Mouse (Mus musculus) neural tube, embryonic 15.5 days (tissue): ENCODE measurements around the gene 3100002H09Rik. TPM values are rescaled to one million over a fixed set of nuclear protein-coding genes. Genes with fewer than 3 reads are reported as not detected.

Experiments
- ATAC-seq: fragments of 200-750 bp; cut with Nextera tagmentation; 2 replicates; pipeline ENCODE4 v1.8.0; 2017; ENCODE audit warnings: mild to moderate bottlenecking, moderate TSS enrichment, moderate library complexity; ENCODE audit not compliant: low FRiP score
- H3K27ac ChIP-seq: fragments of 300-500 bp; sonication (generic); replicated peaks from 2 replicates; pipeline ENCODE4 v1.5.1; 2015; ENCODE audit warnings: mild to moderate bottlenecking, inconsistent platforms
- H3K27me3 ChIP-seq: fragments of 300-500 bp; sonication (generic); replicated peaks from 2 replicates; pipeline ENCODE4 v1.6.1; 2015; ENCODE audit warnings: inconsistent platforms
- H3K36me3 ChIP-seq: fragments of 300-500 bp; sonication (generic); 2 replicates; pipeline ENCODE4 v1.6.1; 2015; ENCODE audit warnings: inconsistent platforms
- H3K4me1 ChIP-seq: fragments of 300-500 bp; sonication (generic); 2 replicates; pipeline ENCODE4 v1.6.1; 2015; ENCODE audit warnings: inconsistent platforms
- H3K4me2 ChIP-seq: fragments of 300-500 bp; sonication (generic); 2 replicates; pipeline ENCODE4 v1.6.1; 2015; ENCODE audit warnings: inconsistent platforms, mild to moderate bottlenecking, moderate library complexity
- H3K4me3 ChIP-seq: fragments of 300-500 bp; sonication (generic); replicated peaks from 2 replicates; pipeline ENCODE4 v1.5.1; 2015; ENCODE audit warnings: mild to moderate bottlenecking, inconsistent platforms
- H3K9ac ChIP-seq: fragments of 300-500 bp; sonication (generic); replicated peaks from 2 replicates; pipeline ENCODE4 v1.6.1; 2015; ENCODE audit warnings: mild to moderate bottlenecking, inconsistent platforms
- H3K9me3 ChIP-seq: fragments of 300-500 bp; sonication (generic); replicated peaks from 2 replicates; pipeline ENCODE4 v1.6.1; 2016; ENCODE audit warnings: inconsistent platforms
- WGBS: fragments of 180-500 bp; shearing (Covaris S2); methylation state at CpG from one replicate; pipeline ENCODE4 v1.1.7; 2015; ENCODE audit warnings: mixed read lengths; 5-methylcytosine and 5-hydroxymethylcytosine counted together
- polyA plus RNA-seq: library from polyadenylated mRNA; unstranded; fragments of >200 nt; fragmentation: Nextera tagmentation; extraction: Ambion mirVana; gene quantifications from 2 replicates; pipeline ENCODE4 v1.2.1, GENCODE M21; 2015

3100002H09Rik gene
- polyA plus RNA-seq, 1 experiment from 2014 or later, result 0.42 TPM

DNA sequence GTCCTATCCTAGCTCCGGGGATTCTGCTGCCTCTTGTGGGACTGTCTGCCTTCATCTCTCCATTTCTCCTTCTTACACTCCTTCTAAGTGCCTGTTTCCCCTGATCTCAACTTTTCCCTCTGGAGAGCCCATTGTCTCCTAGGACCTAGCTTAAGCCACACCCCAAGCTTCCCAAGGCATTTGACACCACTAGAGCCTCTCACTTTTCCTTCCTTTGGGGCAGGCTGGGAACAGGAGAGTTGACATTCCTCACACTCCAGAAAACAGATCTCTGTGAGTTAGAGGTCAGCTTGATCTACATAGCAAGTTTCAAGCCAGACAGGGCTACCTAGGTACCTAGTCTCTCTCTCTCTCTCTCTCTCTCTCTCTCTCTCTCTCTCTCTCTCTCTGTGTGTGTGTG lies 3.6 kb upstream of the 3100002H09Rik start:
- Histone ChIP-seq H3K27ac (no peak overlapping the region), H3K4me1 (peaks cover 39% of the 10 kb centered on the region), H3K4me2 (no peak overlapping the region), H3K27me3 (peaks cover 18% of the 10 kb centered on the region), H3K4me3 (no peak overlapping the region), H3K9me3 (no peaks in the 10 kb centered on the region), H3K36me3 (no peaks in the 10 kb centered on the region), H3K9ac (no peak overlapping the region)
- WGBS, result 13% methylated on average over 1 of the region's 1 CpGs
- no peak for ATAC-seq

DNA sequence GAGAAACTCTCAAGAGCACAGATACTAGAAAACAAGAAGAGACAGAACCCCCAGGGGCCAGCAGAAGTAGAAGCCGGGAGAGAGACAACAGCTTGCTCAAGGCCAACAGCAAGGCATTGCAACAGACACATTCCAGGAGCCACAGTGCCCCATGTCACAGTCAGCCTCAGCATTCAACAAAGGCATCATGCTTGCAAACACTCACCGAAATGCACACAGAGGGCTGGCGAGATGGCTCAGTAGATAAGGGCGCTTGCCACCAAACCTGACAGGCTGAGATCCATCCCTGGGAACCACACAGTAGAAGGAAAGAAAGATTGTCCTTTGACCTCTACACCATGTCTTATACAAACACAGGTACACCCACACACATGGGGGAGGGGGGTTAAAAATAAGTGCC lies 1.2 kb upstream of the 3100002H09Rik start:
- H3K9ac ChIP-seq, result no peak overlapping the region
- no peak overlapping the region for H3K27ac ChIP-seq
- 82% methylated on average over 4 of the region's 4 CpGs for WGBS
- peaks cover 19% of the 10 kb centered on the region for H3K27me3 ChIP-seq
- H3K4me1 ChIP-seq, result peaks cover 29% of the 10 kb centered on the region
- no peaks in the 10 kb centered on the region for H3K9me3 ChIP-seq
- H3K4me3 ChIP-seq, result no peak overlapping the region
- no peak overlapping the region for H3K4me2 ChIP-seq
- no peak for ATAC-seq
- H3K36me3 ChIP-seq, result no peaks in the 10 kb centered on the region

DNA sequence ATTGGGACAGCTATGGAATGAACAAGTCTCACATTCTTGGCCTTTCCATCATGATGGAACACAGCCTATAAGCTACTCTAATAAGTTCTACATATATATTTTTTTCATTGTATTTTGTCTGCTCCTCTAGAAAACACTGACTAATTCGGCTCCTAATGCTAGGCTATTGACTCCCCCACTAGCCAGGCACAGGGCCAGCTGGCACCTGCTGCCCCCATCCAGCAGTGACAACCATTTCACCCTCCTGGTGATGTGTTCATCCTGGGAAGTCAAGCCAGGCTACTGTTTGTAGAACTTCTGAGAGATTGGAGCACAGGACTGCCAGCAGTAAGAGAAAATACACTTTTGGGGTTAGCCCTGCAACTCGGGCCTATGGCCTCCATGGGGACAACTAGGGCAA lies 537 bp downstream of the 3100002H09Rik start:
- Histone ChIP-seq H3K9me3 (no peaks in the 10 kb centered on the region), H3K36me3 (no peaks in the 10 kb centered on the region), H3K4me1 (peaks cover 13% of the 10 kb centered on the region), H3K4me2 (no peak overlapping the region), H3K27ac (no peak overlapping the region), H3K9ac (no peak overlapping the region), H3K4me3 (no peak overlapping the region), H3K27me3 (peaks cover 36% of the 10 kb centered on the region)
- no peak for ATAC-seq
- WGBS, result 56% methylated on average over 2 of the region's 2 CpGs

DNA sequence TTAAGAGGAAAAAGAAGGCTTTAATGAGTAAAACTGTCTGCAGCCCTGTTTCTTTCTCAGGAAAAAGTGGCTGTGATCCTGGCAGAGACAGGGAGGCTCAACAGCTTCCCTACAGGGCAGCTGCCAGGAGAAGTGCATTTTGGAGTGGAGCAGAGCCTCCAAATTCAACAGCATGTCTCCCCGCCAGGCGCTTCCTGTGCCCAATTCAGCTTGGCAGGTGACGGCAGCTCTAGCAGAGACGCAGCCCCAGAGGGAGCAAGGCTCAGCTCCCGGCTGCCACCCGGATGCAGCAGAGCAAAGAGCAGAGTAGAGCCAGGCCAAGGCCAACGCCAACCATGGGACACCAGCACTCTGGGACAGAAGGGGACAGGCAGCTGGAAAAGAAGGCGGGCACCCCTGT lies 3.4 kb downstream of the 3100002H09Rik start:
- WGBS, result 67% methylated on average over 8 of the region's 8 CpGs
- H3K9me3 ChIP-seq, result no peaks in the 10 kb centered on the region

DNA sequence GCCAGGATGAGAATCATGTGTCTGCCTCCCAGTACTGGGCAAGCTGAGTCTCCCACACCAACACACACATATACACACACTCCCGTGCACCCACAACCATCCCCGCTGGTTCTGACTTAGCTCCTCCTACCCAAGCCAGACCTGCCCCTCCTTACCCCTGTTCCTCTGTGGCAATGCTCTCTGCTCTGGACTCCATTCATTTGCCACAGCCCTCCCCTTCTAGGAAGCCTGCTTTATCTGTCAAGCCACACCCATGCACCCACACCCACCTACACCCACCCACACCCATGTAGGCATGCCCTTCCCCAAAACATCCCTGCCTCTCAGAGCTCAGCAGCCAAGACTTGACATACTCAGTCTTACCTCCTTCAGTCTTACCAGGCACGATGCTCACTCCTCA lies 4.4 kb downstream of the 3100002H09Rik start:
- H3K9me3 ChIP-seq, result no peaks in the 10 kb centered on the region
- H3K4me2 ChIP-seq, result no peak overlapping the region
- 83% methylated on average over 3 of the region's 3 CpGs for WGBS
- peaks cover 4% of the 10 kb centered on the region; the same call in 1 of the 2 replicates for H3K4me1 ChIP-seq
- no peaks in the 10 kb centered on the region for H3K36me3 ChIP-seq
- H3K27me3 ChIP-seq, result peaks cover 49% of the 10 kb centered on the region
- H3K9ac ChIP-seq, result no peak overlapping the region
- no peak for ATAC-seq
- no peak overlapping the region for H3K27ac ChIP-seq
- no peak overlapping the region for H3K4me3 ChIP-seq

More for the DNA sequence above, 3.4 kb downstream of the 3100002H09Rik start:
- Histone ChIP-seq H3K4me3 (no peak overlapping the region), H3K4me1 (peaks cover 4% of the 10 kb centered on the region; the same call in 1 of the 2 replicates), H3K9ac (no peak overlapping the region), H3K4me2 (no peak overlapping the region), H3K27me3 (peaks cover 54% of the 10 kb centered on the region), H3K27ac (no peak overlapping the region), H3K36me3 (no peaks in the 10 kb centered on the region)
- ATAC-seq, result no peak

DNA sequence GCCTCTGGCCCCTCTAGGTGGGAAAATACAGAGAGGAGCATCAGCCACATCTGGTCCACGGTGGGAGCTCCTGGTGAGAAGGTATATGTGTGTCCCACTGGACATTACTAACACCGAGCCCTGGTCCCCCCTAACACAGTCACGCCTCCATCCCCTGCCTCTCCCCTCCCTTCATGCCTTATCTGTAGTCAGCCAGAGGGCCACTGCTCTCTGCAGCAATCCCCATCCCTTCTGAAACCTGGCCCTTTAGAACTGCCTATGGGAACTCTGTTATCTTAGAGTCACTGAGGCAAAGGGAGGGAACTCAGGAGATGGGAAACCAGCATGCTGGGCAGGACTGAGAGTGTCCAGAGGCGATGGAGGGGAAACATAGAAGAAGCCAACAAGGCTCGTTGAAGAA lies 5.3 kb downstream of the 3100002H09Rik start:
- no peak overlapping the region for H3K9ac ChIP-seq
- H3K4me3 ChIP-seq, result no peak overlapping the region
- no peaks in the 10 kb centered on the region for H3K36me3 ChIP-seq
- no peak overlapping the region for H3K27ac ChIP-seq
- peaks cover 49% of the 10 kb centered on the region for H3K27me3 ChIP-seq
- no peak overlapping the region for H3K4me2 ChIP-seq
- H3K9me3 ChIP-seq, result no peaks in the 10 kb centered on the region
- 64% methylated on average over 5 of the region's 5 CpGs for WGBS
- peaks cover 4% of the 10 kb centered on the region; the same call in 1 of the 2 replicates for H3K4me1 ChIP-seq
- no peak for ATAC-seq

DNA sequence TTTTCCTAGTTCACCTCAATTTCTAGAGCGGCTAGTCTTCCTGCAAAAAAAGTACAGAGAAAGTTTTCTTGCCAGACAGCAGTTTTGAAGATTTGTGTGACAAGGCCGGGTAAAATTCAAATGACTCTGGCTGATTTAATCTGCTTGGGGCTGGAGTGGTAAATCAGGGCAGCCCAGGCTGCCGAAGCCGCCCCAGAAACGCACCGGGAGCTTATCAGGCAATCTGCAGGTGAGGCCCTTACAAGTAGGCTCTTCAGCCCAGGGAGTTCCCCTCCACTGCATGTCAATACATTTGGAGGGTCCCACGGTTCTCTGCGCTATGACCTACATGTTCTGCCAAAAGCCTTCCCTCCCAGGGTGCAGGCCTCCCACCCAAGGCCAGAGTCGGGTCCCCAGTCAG lies 6.9 kb downstream of the 3100002H09Rik start:
- H3K4me3 ChIP-seq, result no peak overlapping the region
- no peak overlapping the region for H3K27ac ChIP-seq
- WGBS, result 17% methylated on average over 9 of the region's 9 CpGs
- H3K9me3 ChIP-seq, result no peaks in the 10 kb centered on the region
- H3K4me2 ChIP-seq, result no peak overlapping the region
- no peaks in the 10 kb centered on the region for H3K36me3 ChIP-seq
- H3K27me3 ChIP-seq, result peaks cover 49% of the 10 kb centered on the region
- ATAC-seq, result no peak
- H3K4me1 ChIP-seq, result peaks cover 4% of the 10 kb centered on the region; the same call in 1 of the 2 replicates
- H3K9ac ChIP-seq, result no peak overlapping the region

DNA sequence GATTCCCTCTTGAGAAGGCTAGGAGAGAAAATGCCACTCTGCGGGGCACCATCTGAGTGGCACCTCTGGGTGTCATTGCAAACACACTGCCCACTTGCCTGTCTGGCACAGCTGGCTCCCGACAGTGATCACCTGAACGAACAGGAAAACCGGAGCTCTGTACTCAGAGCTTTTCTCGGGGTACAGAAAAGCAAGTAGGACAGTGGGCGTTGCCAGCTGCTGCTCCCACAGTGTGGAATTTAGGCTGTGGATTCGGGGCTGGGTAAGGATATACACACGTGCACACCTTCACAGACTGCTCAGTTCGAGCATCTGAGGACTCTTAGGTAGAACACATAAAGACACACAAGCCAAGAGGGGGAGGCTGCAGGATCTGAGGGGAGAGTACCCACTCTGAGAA lies 14.7 kb downstream of the 3100002H09Rik start:
- peaks cover 24% of the 10 kb centered on the region for H3K27me3 ChIP-seq
- H3K4me2 ChIP-seq, result no peak overlapping the region
- H3K4me1 ChIP-seq, result peaks cover 13% of the 10 kb centered on the region
- WGBS, result 85% methylated on average over 9 of the region's 9 CpGs
- no peak overlapping the region for H3K4me3 ChIP-seq
- H3K36me3 ChIP-seq, result no peaks in the 10 kb centered on the region
- no peak overlapping the region for H3K27ac ChIP-seq
- ATAC-seq, result no peak
- no peak overlapping the region for H3K9ac ChIP-seq
- no peaks in the 10 kb centered on the region for H3K9me3 ChIP-seq

DNA sequence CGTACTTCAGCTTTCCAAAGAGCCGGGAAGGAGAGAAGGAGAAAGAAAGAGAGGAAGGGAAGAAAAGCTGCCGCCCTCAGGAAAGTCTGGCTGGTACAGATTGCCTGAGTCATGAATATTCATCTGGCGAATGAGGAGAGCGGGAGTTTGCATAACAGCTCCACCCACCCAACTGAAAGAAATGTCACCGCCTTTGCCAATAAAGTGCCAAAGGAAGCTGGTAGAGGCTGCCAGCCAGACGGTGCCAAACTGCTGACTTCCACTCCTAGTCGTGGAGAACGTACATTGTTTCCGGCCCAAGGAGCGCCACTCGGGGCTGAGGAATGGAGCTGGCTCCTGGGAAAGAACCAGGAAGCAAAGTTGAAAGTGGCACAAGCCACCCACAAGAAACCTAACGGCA lies 15.7 kb downstream of the 3100002H09Rik start:
- Histone ChIP-seq H3K36me3 (no peaks in the 10 kb centered on the region), H3K27me3 (peaks cover 24% of the 10 kb centered on the region), H3K9me3 (no peaks in the 10 kb centered on the region), H3K27ac (no peak overlapping the region), H3K4me2 (peak overlapping the region; percentile 29), H3K9ac (no peak overlapping the region), H3K4me1 (peaks cover 13% of the 10 kb centered on the region), H3K4me3 (no peak overlapping the region)
- ATAC-seq, result no peak
- WGBS, result 30% methylated on average over 13 of the region's 13 CpGs

DNA sequence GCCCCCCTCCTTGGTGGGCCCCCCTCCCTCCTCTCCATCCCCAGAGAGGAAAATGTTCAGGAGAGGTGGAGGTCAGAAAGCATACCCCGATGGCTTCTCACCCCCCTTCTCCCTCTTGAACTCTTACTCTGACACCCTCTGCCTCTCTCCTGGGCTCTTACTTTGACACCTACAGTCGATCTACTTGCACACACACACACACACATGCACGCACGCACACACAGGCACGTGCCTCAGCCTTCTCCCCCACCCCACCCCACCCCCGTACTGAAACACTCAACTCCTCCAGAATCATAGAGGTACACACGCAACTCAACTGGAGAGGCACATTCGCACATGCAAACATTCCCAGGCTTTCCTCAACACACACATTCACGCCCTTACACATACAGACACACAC lies 16.9 kb downstream of the 3100002H09Rik start:
- peaks cover 13% of the 10 kb centered on the region for H3K4me1 ChIP-seq
- H3K27me3 ChIP-seq, result peaks cover 24% of the 10 kb centered on the region
- no peak overlapping the region for H3K4me3 ChIP-seq
- 58% methylated on average over 9 of the region's 9 CpGs for WGBS
- no peak overlapping the region for H3K4me2 ChIP-seq
- no peak overlapping the region for H3K27ac ChIP-seq
- ATAC-seq, result no peak
- H3K9me3 ChIP-seq, result no peaks in the 10 kb centered on the region
- H3K9ac ChIP-seq, result no peak overlapping the region
- H3K36me3 ChIP-seq, result no peaks in the 10 kb centered on the region

DNA sequence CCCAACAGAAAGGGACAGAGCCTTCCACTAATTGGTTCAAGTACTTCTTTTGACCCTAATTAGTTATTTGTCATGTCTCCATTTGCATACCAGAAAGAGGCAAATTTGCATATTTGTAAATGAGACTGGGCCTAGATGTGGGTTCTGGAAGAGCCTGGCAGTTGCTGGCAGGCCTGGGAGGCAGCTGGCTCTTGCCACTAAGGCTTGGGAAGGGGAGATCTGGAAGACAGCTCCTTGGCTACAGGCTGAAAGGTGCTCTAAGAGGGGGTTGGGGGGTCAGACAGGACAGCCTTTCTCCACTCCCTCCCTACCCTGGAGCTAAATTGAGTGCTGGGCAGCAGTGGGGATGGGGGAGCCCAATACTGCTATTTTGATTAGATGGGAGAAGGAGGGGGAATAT lies 17.4 kb downstream of the 3100002H09Rik start:
- no peak overlapping the region for H3K27ac ChIP-seq
- no peak overlapping the region for H3K4me2 ChIP-seq
- H3K4me3 ChIP-seq, result no peak overlapping the region
- H3K9me3 ChIP-seq, result no peaks in the 10 kb centered on the region
- ATAC-seq, result no peak
- peaks cover 13% of the 10 kb centered on the region for H3K4me1 ChIP-seq
- H3K27me3 ChIP-seq, result peaks cover 24% of the 10 kb centered on the region
- H3K9ac ChIP-seq, result no peak overlapping the region
- H3K36me3 ChIP-seq, result no peaks in the 10 kb centered on the region

DNA sequence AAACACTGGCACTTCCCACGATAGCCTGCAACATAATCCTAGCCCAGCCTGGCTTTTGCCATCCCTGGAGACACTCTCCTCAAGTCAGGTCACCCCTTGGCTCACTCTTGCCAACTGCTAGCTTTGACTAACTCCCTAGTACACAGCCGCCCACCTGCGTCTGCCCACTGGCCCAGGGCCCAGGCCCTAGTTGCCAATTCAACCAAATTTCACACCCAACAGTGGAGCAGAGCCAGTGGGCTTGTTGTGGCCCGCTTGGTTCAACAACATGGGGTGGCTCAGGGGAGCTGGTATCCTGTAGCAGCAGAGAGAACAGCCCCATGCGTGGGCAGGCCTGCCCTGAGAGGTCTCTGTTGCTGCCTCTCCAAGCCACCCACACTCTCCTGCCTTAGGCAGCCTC lies 18.4 kb downstream of the 3100002H09Rik start:
- no peak overlapping the region for H3K9ac ChIP-seq
- no peaks in the 10 kb centered on the region for H3K9me3 ChIP-seq
- H3K27ac ChIP-seq, result no peak overlapping the region
- peaks cover 14% of the 10 kb centered on the region for H3K4me1 ChIP-seq
- no peak overlapping the region for H3K4me2 ChIP-seq
- no peak for ATAC-seq
- 81% methylated on average over 5 of the region's 5 CpGs for WGBS
- peaks cover 18% of the 10 kb centered on the region for H3K27me3 ChIP-seq
- H3K36me3 ChIP-seq, result no peaks in the 10 kb centered on the region
- no peak overlapping the region for H3K4me3 ChIP-seq

DNA sequence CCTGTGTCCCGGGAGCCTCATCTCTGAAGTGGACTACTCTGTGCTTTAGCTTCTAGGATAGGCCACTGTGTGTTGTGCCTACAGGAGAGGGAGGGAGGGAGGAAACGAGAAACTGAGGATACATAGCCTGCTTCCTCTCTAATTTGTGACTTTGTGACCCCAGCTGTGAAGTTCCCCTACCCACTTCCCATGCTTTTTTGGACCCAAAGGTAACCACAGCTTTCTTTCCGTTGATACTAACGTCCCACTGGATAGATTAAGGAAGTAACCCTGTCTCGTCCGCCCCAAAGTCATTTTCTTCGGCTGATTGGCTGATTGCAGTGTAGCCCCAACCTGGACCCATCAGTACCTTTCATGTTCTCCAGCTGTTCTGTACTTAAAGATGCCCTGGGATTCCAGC lies 29.9 kb downstream of the 3100002H09Rik start:
- no peak overlapping the region for H3K4me2 ChIP-seq
- WGBS, result 85% methylated on average over 7 of the region's 7 CpGs
- peaks cover 5% of the 10 kb centered on the region for H3K4me1 ChIP-seq
- no peak overlapping the region for H3K27ac ChIP-seq
- H3K9me3 ChIP-seq, result no peaks in the 10 kb centered on the region
- no peak for ATAC-seq
- H3K4me3 ChIP-seq, result no peak overlapping the region
- no peaks in the 10 kb centered on the region for H3K36me3 ChIP-seq
- peaks cover 61% of the 10 kb centered on the region for H3K27me3 ChIP-seq
- H3K9ac ChIP-seq, result no peak overlapping the region
